Mouse (Mus musculus) cerebellum, adult 9-11 months (tissue): ENCODE results near the gene Cnpy3.

ENCODE experiments used
- DNase-seq: peaks from one replicate; pipeline ENCODE4 v3.0.0; 2022

Gene Cnpy3

DNA sequence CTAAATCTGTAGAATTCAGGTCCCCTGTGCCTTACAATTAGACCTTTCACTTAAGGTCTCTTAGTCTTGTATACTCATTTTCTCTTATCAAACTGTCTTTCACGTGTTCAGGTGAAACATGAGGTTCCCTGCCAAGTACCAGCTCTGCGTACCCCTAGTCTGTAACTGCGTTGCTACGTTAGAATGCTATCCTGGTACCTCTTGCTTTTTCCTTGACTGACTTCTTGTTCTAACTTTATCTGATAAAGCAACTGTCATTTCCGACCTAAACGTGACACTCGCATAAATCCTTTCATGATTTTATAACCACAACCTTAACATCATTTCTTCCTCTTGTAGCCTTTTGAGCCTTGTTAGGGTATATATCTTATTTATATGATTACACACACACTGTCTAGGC, 39.6 kb downstream of the Cnpy3 start:
- no peak for DNase-seq

DNA sequence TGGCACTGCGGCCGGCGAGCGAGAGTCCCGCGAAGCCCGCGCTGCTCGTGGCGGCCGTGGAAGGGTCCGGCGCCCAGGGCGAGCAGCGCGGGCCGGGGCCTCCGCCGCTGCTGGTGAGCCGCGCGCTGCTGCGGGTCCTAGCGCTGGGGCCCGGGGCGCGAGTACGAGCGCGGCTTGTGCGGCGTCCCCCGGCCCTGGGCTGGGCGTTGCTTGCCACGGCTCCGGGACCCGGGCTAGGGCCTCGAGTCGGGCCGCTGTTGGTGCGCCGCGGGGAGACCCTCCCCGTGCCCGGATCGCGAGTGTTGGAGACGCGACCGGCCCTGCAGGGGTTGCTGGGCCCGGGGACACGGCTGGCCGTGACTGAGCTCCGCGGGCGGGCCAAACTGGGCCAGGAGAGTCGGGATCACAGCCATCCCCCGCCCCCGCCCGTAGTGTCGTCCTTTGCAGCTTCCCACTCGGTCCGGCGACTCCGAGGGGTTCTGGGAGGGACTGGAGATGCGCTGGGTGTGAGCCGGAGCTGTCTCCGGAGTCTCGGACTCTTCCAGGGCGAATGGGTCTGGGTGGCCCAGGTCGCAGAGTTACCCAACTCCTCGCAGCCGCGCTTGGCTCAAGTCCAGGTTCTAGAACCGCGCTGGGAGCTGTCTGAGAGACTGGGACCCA, 40.3 kb downstream of the Cnpy3 start:
- DNase-seq, result peak; percentile 70

DNA sequence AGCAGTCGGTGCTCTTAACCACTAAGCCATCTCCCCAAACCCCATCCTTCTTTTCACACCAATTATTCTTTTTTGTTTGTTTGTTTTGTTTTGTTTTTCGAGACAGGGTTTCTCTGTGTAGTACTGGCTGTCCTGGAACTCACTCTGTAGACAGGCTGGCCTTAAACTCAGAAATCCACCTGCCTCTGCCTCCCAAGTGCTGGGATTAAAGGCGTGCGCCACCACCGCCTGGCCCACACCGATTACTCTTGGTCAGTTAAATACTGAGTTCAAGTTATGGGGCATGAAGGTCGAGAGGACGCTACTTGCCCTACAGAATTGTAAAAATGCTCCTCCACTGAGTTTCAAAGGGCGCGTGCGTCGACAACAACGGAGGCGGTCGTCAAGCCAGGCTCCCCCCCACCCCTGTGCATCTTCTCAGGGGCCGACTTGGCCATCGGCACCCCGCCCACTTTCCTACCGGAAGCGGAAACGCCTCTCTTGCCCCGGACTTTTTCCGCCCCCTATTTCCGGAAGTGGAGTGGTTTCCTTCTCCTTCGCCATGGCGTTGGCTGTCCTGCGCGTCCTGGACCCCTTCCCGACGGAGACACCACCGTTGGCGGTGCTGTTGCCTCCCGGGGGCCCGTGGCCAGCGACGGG, 40.9 kb downstream of the Cnpy3 start, which contains the start of gene Pex6:
TSS of gene Pex6 (plus strand) at position 505 of the 639 bp plus-strand sequence.
- peak; percentile 93 for DNase-seq

DNA sequence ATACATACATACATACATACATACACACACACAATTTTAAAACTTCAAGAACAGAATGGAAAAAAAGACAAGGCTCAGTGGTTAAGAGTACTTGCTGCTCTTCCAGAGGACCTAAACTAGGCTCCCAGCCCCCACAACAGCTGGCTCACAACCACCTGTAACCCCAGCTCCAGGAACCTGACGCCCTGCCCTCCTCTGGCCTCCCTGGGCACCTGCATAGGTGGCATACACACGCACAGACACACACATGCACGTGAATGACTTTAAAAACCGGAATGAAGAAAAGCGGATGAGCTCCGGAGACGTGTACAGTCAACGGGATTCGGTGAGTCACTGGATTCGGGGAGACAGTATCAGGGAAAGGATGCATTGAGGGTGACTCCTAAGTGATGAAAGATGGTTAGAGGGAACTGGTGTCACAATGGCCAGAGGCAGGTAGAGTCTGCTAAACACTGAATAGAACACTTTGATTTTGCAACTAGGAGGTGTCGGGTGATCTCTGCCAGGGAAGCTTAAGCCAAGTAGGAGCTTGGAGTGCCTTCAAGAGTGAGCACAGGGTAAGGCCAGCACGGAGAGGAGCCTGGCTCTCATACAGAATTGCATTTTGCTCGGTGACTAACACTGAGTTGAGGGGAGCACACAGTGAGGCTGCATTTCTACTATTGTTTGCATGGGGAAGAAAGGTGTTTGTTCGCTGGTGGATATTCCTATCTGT, 45.5 kb downstream of the Cnpy3 start:
- DNase-seq, result peak; percentile 63

DNA sequence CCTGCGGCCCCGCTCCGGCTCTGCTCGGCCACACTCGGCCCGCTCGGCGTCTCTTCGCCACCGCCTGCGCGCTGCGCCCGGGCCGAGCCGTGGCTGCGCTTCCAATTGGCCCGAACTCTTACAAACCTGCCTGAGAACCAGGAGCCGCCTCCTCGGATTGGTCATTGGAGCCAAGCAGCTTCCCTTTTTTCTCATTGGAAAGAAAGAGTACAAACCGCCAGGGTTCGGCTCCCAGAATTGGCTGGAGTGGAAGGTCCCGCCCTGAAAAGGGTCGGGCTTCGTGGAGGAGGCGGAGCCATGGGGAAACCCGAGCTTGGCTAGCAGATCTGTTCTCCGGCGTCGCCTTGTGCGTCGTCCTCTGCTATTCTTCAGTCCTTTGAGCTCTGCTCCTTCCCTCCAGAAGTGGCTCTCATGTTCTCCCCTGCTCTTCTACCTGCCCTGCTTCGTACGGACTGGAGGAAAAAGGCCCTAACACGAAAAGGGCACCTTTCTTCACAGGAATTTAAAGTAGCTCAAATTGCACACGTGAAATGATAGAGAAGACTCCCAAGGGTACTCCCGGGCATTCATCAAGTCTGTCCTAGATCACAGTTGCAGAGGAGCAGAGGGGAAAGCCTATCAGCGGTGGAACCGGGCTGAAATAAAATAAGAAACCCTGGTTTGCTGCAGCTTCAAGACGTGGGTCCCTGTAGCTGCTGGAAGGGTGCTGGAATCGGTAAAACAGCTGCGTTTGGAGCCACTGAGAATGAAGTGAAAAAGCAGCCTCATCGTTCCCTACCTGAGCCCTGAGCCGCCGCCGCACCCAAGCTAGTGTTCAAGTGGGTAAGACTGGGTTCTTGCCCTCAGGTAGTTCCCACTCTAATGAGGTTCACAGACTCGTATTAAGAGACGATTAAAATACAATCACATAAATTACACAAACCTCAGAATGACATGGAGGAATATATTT, 46.9 kb downstream of the Cnpy3 start, which contains the start of gene Ppp2r5d:
TSS of gene Ppp2r5d (minus strand) at position 225 of the 949 bp plus-strand sequence.
- DNase-seq, result peak; percentile 98

DNA sequence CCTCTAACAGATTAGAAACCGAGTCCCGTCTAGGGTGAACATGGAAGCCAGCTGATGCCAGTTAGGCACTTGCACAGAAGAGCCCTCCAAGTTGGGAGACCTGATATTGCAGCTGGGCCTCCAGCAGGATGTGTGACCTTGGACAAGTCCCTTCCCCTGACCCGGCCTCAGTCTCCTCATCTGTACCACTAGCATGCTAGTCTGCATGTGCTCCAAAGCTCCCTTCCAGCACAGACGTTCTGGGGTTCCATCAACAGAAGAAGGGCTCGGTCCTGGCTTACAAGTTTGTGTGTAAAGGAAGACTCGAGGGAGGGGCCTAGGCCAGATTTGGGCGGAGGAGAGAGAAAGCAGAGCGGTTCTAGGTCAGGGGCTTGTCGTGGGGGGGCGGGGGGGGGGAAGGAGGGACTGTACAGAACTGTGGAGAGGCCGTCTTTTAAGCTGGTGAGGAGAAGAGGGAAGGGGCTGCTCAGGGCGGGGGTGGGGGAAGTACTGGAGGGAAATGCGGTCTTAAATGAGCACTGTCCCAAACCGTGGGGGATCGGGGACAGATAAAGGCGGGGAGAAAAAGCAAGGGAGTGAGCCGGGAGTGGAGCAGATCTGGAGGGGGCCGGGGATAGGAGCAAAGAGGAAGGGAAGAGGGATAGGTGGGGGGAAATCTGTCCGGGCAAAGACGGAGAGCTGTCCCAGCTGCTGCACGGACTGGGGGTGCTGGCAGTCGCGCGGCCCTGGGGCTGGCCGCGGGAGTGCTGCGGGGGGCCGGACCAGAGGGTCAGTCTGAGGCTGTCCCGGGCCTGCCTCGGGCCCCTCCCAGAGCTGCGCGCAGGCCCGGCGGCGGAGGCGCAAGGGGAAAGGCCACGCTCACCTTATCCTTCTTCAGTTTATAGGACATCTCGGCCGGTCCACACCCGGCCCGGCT, 47.8 kb downstream of the Cnpy3 start:
- peak; percentile 64 for DNase-seq

DNA sequence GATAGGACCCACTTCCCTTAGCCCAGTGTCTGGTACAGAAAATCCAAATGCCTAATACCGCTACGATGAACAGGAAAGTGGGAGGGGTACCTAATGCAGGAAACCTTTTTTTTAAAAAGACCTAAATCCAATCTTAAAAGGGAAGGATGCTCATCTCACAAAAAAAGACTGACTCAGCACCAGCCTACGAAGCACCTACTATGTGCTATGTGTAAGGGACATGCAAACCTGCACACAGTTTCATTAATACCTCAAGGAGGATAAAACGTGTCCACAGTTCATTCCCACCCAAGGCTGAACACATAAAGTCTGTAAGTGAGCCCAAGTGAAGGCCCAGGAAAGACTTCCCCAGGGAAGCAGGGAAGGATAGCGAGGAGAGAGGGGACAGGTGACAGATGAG, 49.5 kb downstream of the Cnpy3 start:
- DNase-seq, result no peak

DNA sequence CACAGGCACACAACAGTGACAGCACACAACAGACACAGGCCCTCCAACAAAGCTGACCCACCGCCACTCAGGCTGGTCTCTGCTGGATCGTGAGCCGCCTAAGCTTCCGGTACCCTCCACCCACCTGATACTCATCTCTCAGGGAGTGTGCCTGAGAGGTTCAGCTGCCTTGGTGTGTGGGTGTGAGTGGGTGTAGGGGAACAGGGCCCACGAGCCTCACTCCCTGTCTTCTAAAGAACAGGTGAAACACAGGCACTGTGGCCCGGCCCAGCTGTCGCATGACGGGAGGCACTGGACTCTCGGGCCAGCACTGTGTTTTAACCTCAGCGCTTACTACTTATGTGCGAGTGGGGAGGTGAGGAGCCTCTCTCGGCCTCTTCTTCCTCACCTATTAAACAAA, 49.9 kb downstream of the Cnpy3 start:
- no peak for DNase-seq

DNA sequence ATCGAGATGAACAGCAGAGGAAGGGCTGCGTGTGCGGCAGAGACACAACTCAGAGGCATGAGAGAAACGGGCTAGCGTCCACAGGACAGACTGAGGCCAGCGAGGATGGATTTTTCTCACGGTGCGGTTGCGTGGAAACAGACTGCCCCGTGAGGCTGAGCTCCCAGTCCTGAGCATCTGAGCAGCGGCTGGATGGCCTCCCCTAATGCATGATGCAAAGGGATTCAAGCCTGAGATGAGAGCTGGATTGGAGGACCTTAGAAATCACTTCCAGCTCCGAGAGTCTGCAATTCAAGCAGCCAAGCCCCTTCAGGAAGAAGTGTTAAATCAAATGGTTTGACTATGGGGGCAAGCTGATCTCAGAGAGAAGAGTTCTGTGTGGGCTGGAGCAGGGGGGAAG, 50.5 kb downstream of the Cnpy3 start:
- DNase-seq, result no peak

DNA sequence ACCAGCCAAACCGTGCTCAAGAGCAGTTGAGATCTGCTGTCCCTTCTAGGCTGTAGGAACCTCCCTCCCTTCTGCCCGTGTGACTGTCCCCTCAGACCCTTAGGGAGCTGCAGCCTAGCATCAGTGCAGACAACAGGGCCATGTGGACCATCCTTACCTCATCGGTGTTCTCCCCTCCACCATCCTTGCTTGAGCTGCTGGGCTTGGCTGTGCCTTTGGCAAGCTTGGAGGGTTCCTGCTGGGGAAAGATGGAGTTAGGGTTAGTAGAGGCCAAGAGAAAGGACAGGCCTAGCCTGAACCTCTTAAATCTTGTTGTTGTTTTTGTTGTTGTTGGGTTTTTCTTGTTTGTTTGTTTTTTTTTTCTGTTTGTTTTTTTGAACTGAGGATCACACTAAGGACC, 52.1 kb downstream of the Cnpy3 start:
- DNase-seq, result peak; percentile 73

DNA sequence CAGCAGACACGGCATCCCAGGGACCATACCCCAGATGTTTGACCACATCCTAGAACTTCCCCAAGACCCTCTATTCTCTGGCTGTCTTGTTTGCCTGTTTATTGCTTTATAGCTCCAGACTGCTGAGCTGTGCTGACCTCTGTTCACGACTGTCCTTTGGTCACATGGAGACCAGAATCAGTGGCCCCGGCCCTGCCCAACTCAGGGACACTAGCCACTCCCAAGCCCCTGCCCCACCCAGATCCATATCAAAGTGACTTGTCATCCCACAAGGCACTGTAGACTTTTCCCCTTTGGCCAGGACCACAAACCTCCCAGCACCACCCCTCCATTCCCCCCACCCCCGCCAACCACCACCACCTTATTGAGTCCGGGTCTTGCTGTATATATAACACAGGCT, 52.8 kb downstream of the Cnpy3 start:
- no peak for DNase-seq

DNA sequence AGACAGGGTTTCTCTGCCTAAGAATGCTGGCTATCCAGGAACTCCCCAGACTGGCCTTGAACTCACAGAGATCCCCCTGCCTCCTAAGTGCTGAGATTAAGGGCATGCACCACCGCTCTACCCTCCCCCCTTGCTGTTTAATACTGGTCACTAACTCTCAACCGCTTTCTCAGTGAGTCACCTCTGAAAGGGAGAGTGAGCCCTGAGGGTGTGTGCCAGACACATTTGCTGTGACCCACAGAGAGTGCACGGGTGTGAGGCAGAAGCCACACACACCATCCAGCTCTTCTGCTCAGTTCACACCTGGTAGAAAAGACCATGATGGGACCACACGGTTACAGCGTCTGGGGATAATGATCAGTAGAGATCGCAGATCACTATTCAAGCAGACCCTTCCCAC, 53.5 kb downstream of the Cnpy3 start:
- no peak for DNase-seq

DNA sequence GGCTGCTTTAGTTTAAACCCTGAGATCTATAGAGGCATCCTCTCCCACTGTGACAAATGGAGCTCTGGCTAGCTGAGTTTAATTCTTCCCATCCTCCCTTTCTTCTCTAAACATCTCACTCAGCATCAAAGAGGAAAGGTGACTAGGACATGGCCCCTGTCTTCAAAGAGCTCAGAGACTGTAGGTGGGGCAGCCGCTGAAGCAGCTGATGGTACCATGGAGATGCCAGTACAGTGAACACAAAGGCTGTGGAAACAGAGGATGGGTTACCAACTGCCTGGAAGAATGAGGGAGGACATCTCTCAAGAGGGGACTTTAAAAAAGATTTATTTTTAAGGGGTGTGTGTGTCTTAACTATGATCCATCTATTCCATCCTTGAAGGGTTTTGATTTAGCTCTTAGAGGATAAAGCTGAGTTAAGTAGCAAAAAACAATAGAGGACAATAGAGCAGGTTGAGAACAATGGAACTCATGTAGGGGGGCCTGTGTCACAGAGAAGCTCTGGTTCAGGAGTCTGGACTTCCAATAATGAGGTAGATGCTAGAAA, 57.4 kb downstream of the Cnpy3 start:
- no peak for DNase-seq

DNA sequence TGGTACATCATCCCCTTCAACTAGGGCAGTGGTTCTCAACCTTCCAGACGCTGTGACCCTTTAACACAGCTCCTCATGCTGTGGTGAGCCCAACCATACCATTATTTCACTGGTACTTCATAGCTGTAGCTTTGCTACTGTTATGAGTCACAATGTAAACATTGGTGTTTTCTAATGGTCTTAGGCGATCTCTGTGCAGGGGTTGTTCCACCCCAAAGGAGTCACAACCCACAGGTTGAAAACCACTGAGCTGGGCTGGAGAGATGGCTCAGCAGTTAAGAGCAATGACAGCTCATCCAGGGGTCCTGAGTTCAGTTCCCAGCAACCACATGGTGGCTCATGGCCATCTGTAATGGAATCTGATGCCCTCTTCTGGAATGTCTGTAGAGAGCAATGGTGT, 60.6 kb downstream of the Cnpy3 start:
- no peak for DNase-seq

DNA sequence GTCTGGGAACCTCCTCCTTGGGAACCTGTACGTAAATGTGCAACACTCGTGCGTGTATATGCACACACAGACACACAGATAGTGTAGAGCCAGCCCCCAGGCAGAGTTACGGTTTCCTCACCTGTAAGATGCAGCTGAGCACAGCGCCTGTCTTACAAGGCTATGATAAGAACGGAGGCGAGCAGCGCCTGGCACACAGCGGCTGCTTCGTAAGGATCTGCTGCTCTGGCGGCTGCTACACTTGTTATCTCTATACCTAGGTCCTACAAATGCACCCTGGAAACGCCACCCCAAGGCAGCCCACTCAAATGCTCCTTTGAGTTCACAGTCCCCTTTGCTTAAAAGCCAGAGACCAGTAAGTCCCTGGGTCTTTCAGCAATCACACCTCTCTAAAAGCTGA, 61.3 kb downstream of the Cnpy3 start:
- no peak for DNase-seq

DNA sequence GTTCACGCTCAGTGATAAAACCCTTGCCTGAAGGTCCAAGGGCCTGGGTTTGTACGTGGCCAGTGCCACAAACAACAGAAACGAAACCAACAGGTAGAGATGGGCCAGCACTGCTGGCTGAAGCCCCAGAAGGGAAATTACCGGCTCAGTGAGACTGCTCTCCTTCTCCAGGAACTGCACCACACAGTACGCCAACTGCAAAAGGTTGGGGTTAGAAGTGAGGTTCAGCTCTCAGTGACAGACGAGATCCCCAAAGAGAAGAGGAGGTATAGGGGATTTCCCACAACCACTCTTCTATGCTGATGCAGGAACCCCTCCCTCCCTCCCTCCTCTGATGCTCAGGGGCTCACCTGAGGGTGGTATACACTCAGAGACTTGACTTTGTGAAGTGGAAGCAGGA, 66.1 kb downstream of the Cnpy3 start:
- no peak for DNase-seq
